Mouse (Mus musculus): ENCODE measurements at regions not wholly inside any gene's neighbourhood (a gene's known extent, or its start where the extent isn't known, plus 50 kb on each side); places are given as distances from the start of the nearest gene placed in this dataset.

- no peaks in the 10 kb centered on the region for H3K36me3 ChIP-seq (ENCODE audit: control insufficient read depth, insufficient read depth)
- no peak for ATAC-seq (ENCODE audit: low read depth)
- no peak overlapping the region for H3K4me3 ChIP-seq (ENCODE audit: low read depth, low read length)
- H3K9ac ChIP-seq (ENCODE audit: low read depth, low read length): no peak overlapping the region
- no peak overlapping the region for H3K27ac ChIP-seq (ENCODE audit: low read length)
- no peaks in the 10 kb centered on the region for H3K27me3 ChIP-seq (ENCODE audit: control insufficient read depth, insufficient read depth, low read depth, low read length)
- WGBS (ENCODE audit: insufficient replicate concordance): 45% methylated on average over 2 of the region's 2 CpGs
- no peaks in the 10 kb centered on the region for H3K4me1 ChIP-seq (ENCODE audit: control insufficient read depth, low read depth, low read length)
- no peaks in the 10 kb centered on the region for H3K9me3 ChIP-seq (replicated peaks; ENCODE audit: control insufficient read depth, low read length)
- no peak overlapping the region for H3K4me2 ChIP-seq (ENCODE audit: low read depth, low read length)
Observed at GRCm38 (mm10) chr2:115472393-115472792, 109.1 kb upstream of the BC052040 start.

GRCm38 (mm10) chr2:115483418-115484288 lies 97.9 kb upstream of the BC052040 start:
- Histone ChIP-seq H3K27ac (ENCODE audit: low read length) (no peak overlapping the region), H3K9me3 (replicated peaks; ENCODE audit: control insufficient read depth, low read length) (no peaks in the 10 kb centered on the region), H3K36me3 (ENCODE audit: control insufficient read depth, insufficient read depth) (no peaks in the 10 kb centered on the region), H3K27me3 (ENCODE audit: control insufficient read depth, insufficient read depth, low read depth, low read length) (no peaks in the 10 kb centered on the region), H3K9ac (ENCODE audit: low read depth, low read length) (no peak overlapping the region), H3K4me3 (ENCODE audit: low read depth, low read length) (no peak overlapping the region), H3K4me2 (ENCODE audit: low read depth, low read length) (no peak overlapping the region), H3K4me1 (ENCODE audit: control insufficient read depth, low read depth, low read length) (no peaks in the 10 kb centered on the region)
- no peak for ATAC-seq (ENCODE audit: low read depth)
- 57% methylated on average over 13 of the region's 13 CpGs for WGBS (ENCODE audit: insufficient replicate concordance)

GRCm38 (mm10) chr2:115488465-115488864 lies 93.1 kb upstream of the BC052040 start:
- WGBS (ENCODE audit: insufficient replicate concordance): 56% methylated on average over 4 of the region's 4 CpGs
- Histone ChIP-seq H3K4me3 (ENCODE audit: low read depth, low read length) (no peak overlapping the region), H3K27ac (ENCODE audit: low read length) (no peak overlapping the region), H3K9me3 (replicated peaks; ENCODE audit: control insufficient read depth, low read length) (no peaks in the 10 kb centered on the region), H3K27me3 (ENCODE audit: control insufficient read depth, insufficient read depth, low read depth, low read length) (no peaks in the 10 kb centered on the region), H3K9ac (ENCODE audit: low read depth, low read length) (no peak overlapping the region), H3K4me1 (ENCODE audit: control insufficient read depth, low read depth, low read length) (no peaks in the 10 kb centered on the region), H3K36me3 (ENCODE audit: control insufficient read depth, insufficient read depth) (no peaks in the 10 kb centered on the region), H3K4me2 (ENCODE audit: low read depth, low read length) (no peak overlapping the region)
- ATAC-seq (ENCODE audit: low read depth): no peak

GRCm38 (mm10) chr2:115493020-115493419 lies 88.5 kb upstream of the BC052040 start:
- no peaks in the 10 kb centered on the region for H3K9me3 ChIP-seq (replicated peaks; ENCODE audit: control insufficient read depth, low read length)
- H3K4me3 ChIP-seq (ENCODE audit: low read depth, low read length): no peak overlapping the region
- no peak overlapping the region for H3K9ac ChIP-seq (ENCODE audit: low read depth, low read length)
- no peak for ATAC-seq (ENCODE audit: low read depth)
- H3K27ac ChIP-seq (ENCODE audit: low read length): no peak overlapping the region
- 60% methylated on average over 2 of the region's 2 CpGs for WGBS (ENCODE audit: insufficient replicate concordance)
- H3K4me2 ChIP-seq (ENCODE audit: low read depth, low read length): no peak overlapping the region
- no peaks in the 10 kb centered on the region for H3K36me3 ChIP-seq (ENCODE audit: control insufficient read depth, insufficient read depth)
- H3K4me1 ChIP-seq (ENCODE audit: control insufficient read depth, low read depth, low read length): no peaks in the 10 kb centered on the region
- H3K27me3 ChIP-seq (ENCODE audit: control insufficient read depth, insufficient read depth, low read depth, low read length): no peaks in the 10 kb centered on the region

GRCm38 (mm10) chr2:115499904-115500303 lies 81.6 kb upstream of the BC052040 start:
- H3K9me3 ChIP-seq (replicated peaks; ENCODE audit: control insufficient read depth, low read length): no peaks in the 10 kb centered on the region
- 71% methylated on average over 2 of the region's 2 CpGs for WGBS (ENCODE audit: insufficient replicate concordance)
- no peaks in the 10 kb centered on the region for H3K27me3 ChIP-seq (ENCODE audit: control insufficient read depth, insufficient read depth, low read depth, low read length)
- H3K36me3 ChIP-seq (ENCODE audit: control insufficient read depth, insufficient read depth): no peaks in the 10 kb centered on the region
- no peak overlapping the region for H3K27ac ChIP-seq (ENCODE audit: low read length)
- no peak overlapping the region for H3K9ac ChIP-seq (ENCODE audit: low read depth, low read length)
- H3K4me1 ChIP-seq (ENCODE audit: control insufficient read depth, low read depth, low read length): no peaks in the 10 kb centered on the region
- no peak overlapping the region for H3K4me2 ChIP-seq (ENCODE audit: low read depth, low read length)
- ATAC-seq (ENCODE audit: low read depth): no peak
- no peak overlapping the region for H3K4me3 ChIP-seq (ENCODE audit: low read depth, low read length)

- H3K4me1 ChIP-seq (ENCODE audit: control insufficient read depth, low read depth, low read length): no peaks in the 10 kb centered on the region
- no peaks in the 10 kb centered on the region for H3K36me3 ChIP-seq (ENCODE audit: control insufficient read depth, insufficient read depth)
- H3K27ac ChIP-seq (ENCODE audit: low read length): no peak overlapping the region
- no peak overlapping the region for H3K4me2 ChIP-seq (ENCODE audit: low read depth, low read length)
- ATAC-seq (ENCODE audit: low read depth): no peak
- H3K27me3 ChIP-seq (ENCODE audit: control insufficient read depth, insufficient read depth, low read depth, low read length): no peaks in the 10 kb centered on the region
- H3K9ac ChIP-seq (ENCODE audit: low read depth, low read length): no peak overlapping the region
- WGBS (ENCODE audit: insufficient replicate concordance): 55% methylated on average over 10 of the region's 10 CpGs
- no peak overlapping the region for H3K4me3 ChIP-seq (ENCODE audit: low read depth, low read length)
- no peaks in the 10 kb centered on the region for H3K9me3 ChIP-seq (replicated peaks; ENCODE audit: control insufficient read depth, low read length)
Observed at GRCm38 (mm10) chr2:115509527-115509926, 72.0 kb upstream of the BC052040 start.

- WGBS (ENCODE audit: insufficient replicate concordance): 44% methylated on average over 3 of the region's 3 CpGs
- Histone ChIP-seq H3K4me2 (ENCODE audit: low read depth, low read length) (no peak overlapping the region), H3K4me3 (ENCODE audit: low read depth, low read length) (no peak overlapping the region), H3K27ac (ENCODE audit: low read length) (no peak overlapping the region), H3K27me3 (ENCODE audit: control insufficient read depth, insufficient read depth, low read depth, low read length) (no peaks in the 10 kb centered on the region), H3K4me1 (ENCODE audit: control insufficient read depth, low read depth, low read length) (no peaks in the 10 kb centered on the region), H3K36me3 (ENCODE audit: control insufficient read depth, insufficient read depth) (no peaks in the 10 kb centered on the region), H3K9ac (ENCODE audit: low read depth, low read length) (no peak overlapping the region), H3K9me3 (replicated peaks; ENCODE audit: control insufficient read depth, low read length) (no peaks in the 10 kb centered on the region)
- ATAC-seq (ENCODE audit: low read depth): no peak
Observed at GRCm38 (mm10) chr2:115511146-115511545, 70.4 kb upstream of the BC052040 start.

GRCm38 (mm10) chr2:115511612-115512525 lies 69.6 kb upstream of the BC052040 start:
- Histone ChIP-seq H3K4me2 (ENCODE audit: low read depth, low read length) (no peak overlapping the region), H3K36me3 (ENCODE audit: control insufficient read depth, insufficient read depth) (no peaks in the 10 kb centered on the region), H3K27ac (ENCODE audit: low read length) (no peak overlapping the region), H3K27me3 (ENCODE audit: control insufficient read depth, insufficient read depth, low read depth, low read length) (no peaks in the 10 kb centered on the region), H3K9me3 (replicated peaks; ENCODE audit: control insufficient read depth, low read length) (no peaks in the 10 kb centered on the region), H3K4me1 (ENCODE audit: control insufficient read depth, low read depth, low read length) (no peaks in the 10 kb centered on the region), H3K9ac (ENCODE audit: low read depth, low read length) (no peak overlapping the region), H3K4me3 (ENCODE audit: low read depth, low read length) (no peak overlapping the region)
- WGBS (ENCODE audit: insufficient replicate concordance): 62% methylated on average over 14 of the region's 14 CpGs
- ATAC-seq (ENCODE audit: low read depth): no peak

- no peak overlapping the region for H3K27ac ChIP-seq (ENCODE audit: low read length)
- H3K9me3 ChIP-seq (replicated peaks; ENCODE audit: control insufficient read depth, low read length): no peaks in the 10 kb centered on the region
- no peak overlapping the region for H3K4me3 ChIP-seq (ENCODE audit: low read depth, low read length)
- H3K4me2 ChIP-seq (ENCODE audit: low read depth, low read length): no peak overlapping the region
- no peak for ATAC-seq (ENCODE audit: low read depth)
- WGBS (ENCODE audit: insufficient replicate concordance): 45% methylated on average over 8 of the region's 8 CpGs
- no peaks in the 10 kb centered on the region for H3K4me1 ChIP-seq (ENCODE audit: control insufficient read depth, low read depth, low read length)
- H3K27me3 ChIP-seq (ENCODE audit: control insufficient read depth, insufficient read depth, low read depth, low read length): no peaks in the 10 kb centered on the region
- H3K36me3 ChIP-seq (ENCODE audit: control insufficient read depth, insufficient read depth): no peaks in the 10 kb centered on the region
- H3K9ac ChIP-seq (ENCODE audit: low read depth, low read length): no peak overlapping the region
Observed at GRCm38 (mm10) chr2:115512891-115513290, 68.6 kb upstream of the BC052040 start.

All from liver, embryonic 16.5 days (tissue).